Mouse (Mus musculus) CH12.LX (cell line): ENCODE results near the gene Gnptg. TPM values are rescaled to one million over a fixed set of nuclear protein-coding genes. Genes with fewer than 3 reads are reported as not detected.

Experiments
- DNase-seq: peaks from one replicate; pipeline ENCODE4 v3.0.0-alpha.2; 2013; ENCODE audit errors: extremely low read depth
- H3K27ac ChIP-seq: 2 replicates; pipeline ENCODE4 v1.5.1; 2012; ENCODE audit warnings: low read depth, mild to moderate bottlenecking, control low read depth, moderate library complexity; ENCODE audit not compliant: insufficient read depth
- H3K27me3 ChIP-seq: replicated peaks from 2 replicates; pipeline ENCODE3; 2012; ENCODE audit warnings: inconsistent platforms
- H3K36me3 ChIP-seq, 2 experiments: replicated peaks in 1 of 2; 2 replicates each; pipeline versions ENCODE3 to v1.6.1; 2012; ENCODE audit warnings: inconsistent platforms in 1 of 2, low read length in 1 of 2, mild to moderate bottlenecking in 1 of 2, mixed read lengths in 1 of 2, moderate library complexity in 1 of 2; ENCODE audit not compliant: control insufficient read depth in 1 of 2, insufficient read depth in 1 of 2
- H3K4me1 ChIP-seq, 2 experiments: 2 replicates each; pipeline ENCODE4 v1.6.1; 2012; ENCODE audit warnings: inconsistent platforms in 1 of 2, moderate library complexity in 1 of 2; ENCODE audit not compliant: insufficient read depth in 2 of 2, control insufficient read depth in 1 of 2
- H3K4me2 ChIP-seq: 2 replicates; pipeline ENCODE4 v1.6.1; 2012; ENCODE audit warnings: low read depth, mild to moderate bottlenecking, control low read depth; ENCODE audit not compliant: poor library complexity, insufficient read depth, severe bottlenecking
- H3K4me3 ChIP-seq, 3 experiments: fragments of 150-350 bp in 1 of 3; sonication (generic) in 1 of 3; replicated peaks in 1 of 3; 2 replicates each; pipeline versions ENCODE3 to v1.5.1; 2011 to 2012; ENCODE audit warnings: low read depth in 2 of 3, low read length in 2 of 3, mild to moderate bottlenecking in 2 of 3, moderate library complexity in 2 of 3, control low read depth in 1 of 3, improper control_type of control experiment in 1 of 3, inconsistent platforms in 1 of 3, mixed read lengths in 1 of 3; ENCODE audit not compliant: poor library complexity in 1 of 3
- H3K79me2 ChIP-seq: replicated peaks from 2 replicates; pipeline ENCODE4 v1.6.1; 2012; ENCODE audit warnings: mild to moderate bottlenecking, moderate library complexity; ENCODE audit not compliant: control insufficient read depth, poor library complexity, insufficient read depth, severe bottlenecking; ENCODE audit errors: extremely low read depth
- H3K9ac ChIP-seq: 2 replicates; pipeline ENCODE4 v1.6.1; 2012; ENCODE audit warnings: low read depth, mild to moderate bottlenecking, control low read depth, moderate library complexity; ENCODE audit not compliant: insufficient read depth
- H3K9me3 ChIP-seq: replicated peaks from 2 replicates; pipeline ENCODE3; 2012; ENCODE audit warnings: low read length, inconsistent platforms, mixed read lengths
- BHLHE40 ChIP-seq: IDR thresholded peaks from 2 replicates; pipeline ENCODE4 v1.6.1; 2011; ENCODE audit warnings: mild to moderate bottlenecking, low read depth, low read length, improper control_type of control experiment
- CHD1 ChIP-seq: IDR thresholded peaks from 2 replicates; pipeline ENCODE4 v1.6.1; 2012; ENCODE audit warnings: low read depth, low read length, improper control_type of control experiment, inconsistent platforms
- CHD2 ChIP-seq: IDR thresholded peaks from 2 replicates; pipeline ENCODE4 v1.6.1; 2011; ENCODE audit warnings: low read length, improper control_type of control experiment
- CTCF ChIP-seq, 2 experiments: IDR thresholded peaks in 1 of 2; conservative IDR thresholded peaks in 1 of 2; 2 replicates each; pipeline ENCODE4 v1.5.1; 2011 to 2012; ENCODE audit warnings: low read depth in 2 of 2, low read length in 2 of 2, improper control_type of control experiment in 1 of 2, inconsistent platforms in 1 of 2, mild to moderate bottlenecking in 1 of 2, moderate library complexity in 1 of 2
- EP300 ChIP-seq: IDR thresholded peaks from 2 replicates; pipeline ENCODE4 v1.6.1; 2011; ENCODE audit warnings: low read length, improper control_type of control experiment
- JUND ChIP-seq: conservative IDR thresholded peaks from 2 replicates; pipeline ENCODE4 v1.6.1; 2011; ENCODE audit warnings: low read depth, low read length, improper control_type of control experiment
- KAT2A ChIP-seq: IDR thresholded peaks from 2 replicates; pipeline ENCODE4 v1.6.1; 2012; ENCODE audit warnings: low read length, improper control_type of control experiment, inconsistent platforms; ENCODE audit not compliant: insufficient replicate concordance
- MAX ChIP-seq: IDR thresholded peaks from 2 replicates; pipeline ENCODE4 v1.6.1; 2011; ENCODE audit warnings: low read length, improper control_type of control experiment
- MEF2A ChIP-seq: IDR thresholded peaks from 2 replicates; pipeline ENCODE4 v1.6.1; 2014; ENCODE audit warnings: low read depth, mild to moderate bottlenecking, inconsistent platforms, low read length, improper control_type of control experiment, borderline replicate concordance
- MXI1 ChIP-seq: IDR thresholded peaks from 2 replicates; pipeline ENCODE4 v1.6.1; 2011; ENCODE audit warnings: mild to moderate bottlenecking, low read depth, low read length, improper control_type of control experiment
- NELFE ChIP-seq: IDR thresholded peaks from 2 replicates; pipeline ENCODE4 v1.6.1; 2011; ENCODE audit warnings: low read depth, low read length, improper control_type of control experiment
- NRF1 ChIP-seq: IDR thresholded peaks from 2 replicates; pipeline ENCODE4 v1.6.1; 2014; ENCODE audit warnings: low read depth, mild to moderate bottlenecking, inconsistent platforms, low read length, improper control_type of control experiment, moderate library complexity
- POLR2A ChIP-seq: IDR thresholded peaks from 2 replicates; pipeline ENCODE4 v1.6.1; 2011; ENCODE audit warnings: low read depth, mild to moderate bottlenecking, improper control_type of control experiment, low read length
- POLR2AphosphoS2 ChIP-seq: IDR thresholded peaks from 2 replicates; pipeline ENCODE4 v1.6.1; 2011; ENCODE audit warnings: low read depth, low read length, improper control_type of control experiment
- RAD21 ChIP-seq: IDR thresholded peaks from 2 replicates; pipeline ENCODE4 v1.6.1; 2011; ENCODE audit warnings: low read depth, mild to moderate bottlenecking, low read length, improper control_type of control experiment, moderate library complexity
- SIN3A ChIP-seq: IDR thresholded peaks from 2 replicates; pipeline ENCODE4 v1.6.1; 2012; ENCODE audit warnings: low read length, improper control_type of control experiment, inconsistent platforms
- USF2 ChIP-seq: conservative IDR thresholded peaks from 2 replicates; pipeline ENCODE4 v1.6.1; 2011; ENCODE audit warnings: low read depth, low read length, improper control_type of control experiment
- dilution Hi-C: fragments of 300-500 bp; cut with MboI; formaldehyde crosslinking; loops from 2 replicates; pipeline ENCODE4 v1.14.3; 2020; ENCODE audit warnings: low sequenced_read_pairs; ENCODE audit not compliant: extremely low pct_unique_long_range_greater_than_20kb, extremely low pct_ligation_motif_present
- in situ Hi-C: fragments of 300-500 bp; cut with MboI; formaldehyde crosslinking; loops from 3 replicates; pipeline ENCODE4 v1.14.3; 2019; ENCODE audit warnings: low sequenced_read_pairs, low pct_ligation_motif_present, low pct_unique_long_range_greater_than_20kb, mixed read lengths
- polyA plus RNA-seq: library from polyadenylated mRNA; unstranded; fragments of >175 nt; gene quantifications from 2 replicates; pipeline ENCODE4 v1.2.1, GENCODE M21; 2012; ENCODE audit warnings: low read depth; ENCODE audit not compliant: insufficient read length
- total RNA-seq, 2 experiments: library from RNA; depleted of rRNA; stranded (reverse); fragments of 300-350 nt in 1 of 2; fragments of >200 nt in 1 of 2; gene quantifications; 2 replicates each; pipeline ENCODE4 v1.2.3; 2012 to 2014

The Gnptg gene
- total and polyA plus RNA-seq, 3 experiments = 20.7 to 27.0 (median 24.5) TPM

DNA sequence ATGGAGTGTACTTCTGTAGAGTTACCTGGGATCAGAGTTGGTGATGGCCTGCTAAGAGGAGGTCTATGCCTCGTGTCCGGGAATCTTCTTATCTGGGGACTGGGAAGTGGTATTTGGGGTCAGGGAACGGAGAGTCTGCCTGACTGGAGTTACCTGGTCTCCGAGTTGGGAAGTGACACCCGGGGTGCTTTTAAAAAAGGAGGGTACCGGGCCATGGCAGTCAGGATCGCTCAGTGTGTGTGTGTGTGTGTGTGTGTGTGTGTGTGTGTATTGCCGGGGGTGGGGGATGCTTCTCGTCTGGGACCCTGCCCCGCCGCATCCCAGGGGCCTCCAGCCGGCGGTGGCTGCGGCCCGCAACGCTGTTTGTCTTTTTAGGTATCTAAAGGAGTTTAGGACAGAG, 50.8 kb downstream of the Gnptg start:
- Histone ChIP-seq H3K27me3 (no peaks in the 10 kb centered on the region), H3K4me3 (peak overlapping the region; percentile 72 to 91 (median 82)), H3K9ac (peak overlapping the region; percentile 91), H3K9me3 (no peaks in the 10 kb centered on the region), H3K27ac (no peak overlapping the region), H3K36me3 (peaks cover 17 to 55% of the 10 kb centered on the region in 2 experiments), H3K4me2 (peak overlapping the region; percentile 58), H3K4me1 (peaks cover 2 to 39% of the 10 kb centered on the region in 2 experiments; a peak in 3 of 4 replicates), H3K79me2 (peaks cover 26% of the 10 kb centered on the region)
- DNase-seq = no peak
- in situ Hi-C loops (loop anchor here (10.0 kb wide), 1 partner anchor 86 kb away; the partner anchor contains the start of gene Ube2i), dilution Hi-C loops (no loop called here)
- no peak for TF ChIP-seq CHD2
- no peak for TF ChIP-seq SIN3A
- no peak for TF ChIP-seq POLR2A
- no peak for TF ChIP-seq NELFE
- TF ChIP-seq CHD1 = no peak
- TF ChIP-seq BHLHE40 = no peak
- no peak for TF ChIP-seq MEF2A
- no peak for TF ChIP-seq USF2
- TF ChIP-seq EP300 = no peak
- no peak for TF ChIP-seq KAT2A
- no peak for TF ChIP-seq CTCF (conservative IDR thresholded peaks at IDR 0.05 in 1 of 2, IDR thresholded peaks at IDR 0.05 in 1 of 2; ENCODE audit: low read depth in 2 of 2, low read length in 2 of 2)
- TF ChIP-seq POLR2AphosphoS2 = no peak
- TF ChIP-seq MAX = no peak
- TF ChIP-seq RAD21 = no peak
- no peak for TF ChIP-seq NRF1
- TF ChIP-seq JUND = no peak

- H3K4me1 ChIP-seq = peaks cover 2 to 41% of the 10 kb centered on the region in 2 experiments; a peak in 3 of 4 replicates
- dilution Hi-C loops = no loop called here
These were observed 51.5 kb downstream of the Gnptg start, which contains the start of gene Unkl for GRCm38 (mm10) chr17:25188150-25189031. TSS of gene Unkl (plus strand) at chr17:25188397.

More at GRCm38 (mm10) chr17:25188150-25189031, 51.5 kb downstream of the Gnptg start, which contains the start of gene Unkl:
- H3K36me3 ChIP-seq = peaks cover 10 to 48% of the 10 kb centered on the region in 2 experiments
- in situ Hi-C loops = loop anchor here (10.0 kb wide), 1 partner anchor 86 kb away; the partner anchor contains the start of gene Ube2i
- H3K9ac ChIP-seq = peak within 1 kb of the TSS; percentile 91
- H3K4me3 ChIP-seq = peak within 1 kb of the TSS; percentile 72 to 91 (median 82)
- H3K27ac ChIP-seq = peak within 1 kb of the TSS; percentile 34; the same call in 1 of the 2 replicates
- H3K27me3 ChIP-seq = no peaks in the 10 kb centered on the region
- TF ChIP-seq MXI1 = peak; percentile 51
- no peak for TF ChIP-seq NELFE
- TF ChIP-seq CHD2 = no peak
- TF ChIP-seq POLR2A = peak; percentile 38; the same call in 1 of the 2 replicates
- TF ChIP-seq NRF1 = peak; percentile 83
- TF ChIP-seq SIN3A = peak; percentile 26; the same call in 1 of the 2 replicates
- TF ChIP-seq RAD21 = no peak
- H3K79me2 ChIP-seq = peaks cover 26% of the 10 kb centered on the region
- peak; percentile 45 for DNase-seq
- H3K9me3 ChIP-seq = no peaks in the 10 kb centered on the region
- H3K4me2 ChIP-seq = peak within 1 kb of the TSS; percentile 58
